Mouse (Mus musculus) activated CD4-positive, CD25-positive, alpha-beta regulatory T cell, adult 4 months (primary cell): Measurements from ENCODE around the gene Ppp3ca. TPM values are rescaled to one million over a fixed set of nuclear protein-coding genes. Genes with fewer than 3 reads are reported as not detected.
A peak's percentile ranks its signal among the peaks of the same experiment; 100 is the strongest.

Experiments used
- ATAC-seq: one replicate; pipeline ENCODE4 v1.8.0; 2017
- polyA plus RNA-seq, 2 experiments: library from polyadenylated mRNA; unstranded; fragments of 100-300 nt; shearing (Covaris generic); gene quantifications; one replicate each; pipeline ENCODE4 v1.2.1; 2017

Ppp3ca gene
- 10 to 100 TPM; 13.5 to 21.0 TPM for polyA plus RNA-seq

DNA sequence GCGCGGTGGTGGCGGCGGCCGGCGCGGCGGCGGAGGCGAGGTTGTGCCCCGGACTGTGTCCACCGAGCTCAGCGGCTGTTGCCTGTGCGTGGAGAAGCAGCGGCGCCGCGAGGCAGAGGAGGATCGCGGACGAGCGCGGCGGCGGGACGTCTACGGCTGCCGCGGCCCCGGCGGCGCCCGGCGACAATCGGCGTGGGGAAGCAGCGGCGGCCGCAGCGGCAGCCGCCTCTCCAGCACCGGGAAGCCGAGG lies at the start of gene Ppp3ca:
Gene Ppp3ca (plus strand): TSS at position 15 of the 250 bp plus-strand sequence.
- peak; percentile 4 for ATAC-seq

DNA sequence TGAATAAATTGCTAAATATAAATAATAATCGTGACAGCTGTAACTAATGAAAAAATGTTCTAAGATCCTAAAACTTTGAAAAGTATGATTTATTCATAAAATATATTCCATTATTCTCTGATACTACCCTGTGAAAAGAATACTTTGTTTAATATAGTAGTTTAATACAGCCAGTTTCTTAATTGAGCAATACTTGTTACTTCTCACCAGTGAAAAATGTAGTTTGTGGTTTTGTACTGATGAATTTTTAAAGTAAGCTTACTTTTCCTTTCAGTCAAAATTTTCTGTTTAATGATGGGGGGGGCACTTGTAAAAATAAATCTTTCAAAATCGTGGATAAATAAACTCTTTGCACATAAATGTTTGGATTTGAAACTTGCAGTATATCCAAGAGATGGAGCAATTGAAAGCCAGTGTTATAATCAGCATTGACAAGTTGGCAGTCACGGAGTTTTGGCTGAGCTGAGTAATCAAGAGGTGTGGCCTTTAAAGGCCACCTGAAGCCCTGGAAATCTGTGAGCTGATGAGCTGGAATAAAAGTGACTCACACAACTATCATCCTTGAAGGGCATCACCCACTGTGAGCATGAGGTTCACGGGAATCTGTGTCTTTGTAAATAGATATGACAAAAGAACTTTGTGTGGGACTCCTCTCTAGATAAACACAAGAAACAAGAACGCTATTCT lies 29.2 kb upstream of the Ppp3ca start:
- no peak for ATAC-seq

DNA sequence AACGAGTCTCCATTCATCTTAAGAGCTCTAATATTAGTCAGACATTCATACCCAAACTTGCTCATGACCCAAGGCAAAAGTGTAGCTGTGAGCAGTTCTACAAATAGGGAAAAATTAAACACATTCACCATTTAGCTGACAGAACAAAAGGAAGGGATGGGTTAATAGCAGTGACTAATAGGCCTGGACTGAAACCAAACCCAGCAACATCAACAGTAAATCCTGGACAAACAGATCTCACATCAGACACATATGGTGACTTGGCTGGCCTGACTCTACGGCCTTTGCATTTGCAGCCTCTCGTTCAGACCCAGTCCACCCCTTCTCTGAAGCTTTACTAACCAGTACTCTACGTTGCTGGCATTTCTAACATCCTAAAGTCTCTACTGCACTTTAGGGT lies 19.0 kb upstream of the Ppp3ca start:
- no peak for ATAC-seq

GRCm38 (mm10) chr3:136651496-136651895 lies 18.4 kb upstream of the Ppp3ca start:
- ATAC-seq: no peak

- no peak for ATAC-seq
Measured at GRCm38 (mm10) chr3:136656460-136657035, 13.4 kb upstream of the Ppp3ca start.

GRCm38 (mm10) chr3:136658681-136659080 lies 11.2 kb upstream of the Ppp3ca start:
- no peak for ATAC-seq

- no peak for ATAC-seq
Measured at GRCm38 (mm10) chr3:136665119-136665518, 4.8 kb upstream of the Ppp3ca start.

DNA sequence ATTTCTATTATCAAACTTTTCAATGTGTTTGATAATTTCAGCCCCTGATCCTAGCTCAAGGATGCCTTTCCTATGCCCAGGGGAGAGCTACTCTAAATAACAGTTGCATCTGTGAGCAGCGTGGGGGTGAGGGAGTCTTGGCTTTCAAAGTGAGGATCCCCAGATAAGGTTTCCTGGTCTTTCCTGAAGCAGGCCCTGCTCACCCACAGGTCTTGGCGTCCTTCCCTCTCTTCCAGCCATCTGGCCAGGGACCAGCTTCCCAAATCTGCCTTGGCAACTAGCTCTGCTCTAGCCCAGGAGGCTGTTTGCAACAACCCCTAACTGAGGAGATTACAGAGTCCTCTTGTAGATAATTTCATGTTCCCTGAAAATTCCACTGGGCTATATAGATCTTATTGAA lies 1.9 kb upstream of the Ppp3ca start:
- ATAC-seq: no peak

- peak; percentile 89 for ATAC-seq
Measured at GRCm38 (mm10) chr3:136669231-136670109, 454 bp upstream of the Ppp3ca start.

DNA sequence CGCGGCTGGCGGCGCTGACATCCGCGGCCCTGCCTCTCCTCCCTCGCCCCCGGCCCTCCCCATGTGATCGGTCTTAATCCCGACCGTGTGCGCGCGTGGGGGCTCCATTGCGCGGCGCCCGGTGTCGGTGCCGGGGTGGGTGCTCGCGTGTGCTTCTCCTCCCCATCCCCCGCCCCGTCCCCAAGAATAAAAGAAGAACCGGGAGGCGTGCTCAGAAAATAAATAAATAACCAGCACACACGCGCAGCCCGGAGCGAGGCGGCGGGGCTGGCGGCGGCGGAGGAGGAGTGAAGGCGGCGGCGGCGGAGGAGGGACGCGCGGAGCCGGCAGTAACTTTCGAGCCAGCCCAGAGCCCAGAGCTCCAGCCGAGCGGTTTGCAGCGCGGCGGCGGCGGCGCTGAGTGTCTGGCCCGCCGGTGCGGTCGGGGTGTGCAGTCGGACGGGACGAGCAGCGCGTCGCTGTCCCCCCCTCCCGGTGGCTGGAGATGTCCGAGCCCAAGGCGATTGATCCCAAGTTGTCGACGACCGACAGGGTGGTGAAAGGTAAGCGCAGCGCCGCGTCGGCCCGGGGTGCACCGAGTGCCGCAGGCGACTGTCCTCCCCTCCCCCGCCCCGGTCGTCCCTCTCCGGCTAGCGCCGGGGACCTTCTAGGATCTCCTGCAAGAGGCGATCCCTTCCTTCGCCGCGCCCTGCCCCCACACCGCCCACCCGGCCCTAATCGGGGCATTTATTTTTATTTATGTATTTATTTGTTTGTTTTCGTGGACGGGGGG lies 622 bp downstream of the Ppp3ca start:
- ATAC-seq: peak; percentile 3

- ATAC-seq: peak; percentile 13
Measured at GRCm38 (mm10) chr3:136671161-136671939, 1.4 kb downstream of the Ppp3ca start.

GRCm38 (mm10) chr3:136671940-136672278 lies 2.0 kb downstream of the Ppp3ca start:
- no peak for ATAC-seq

- ATAC-seq: no peak
Measured at GRCm38 (mm10) chr3:136672870-136673269, 2.9 kb downstream of the Ppp3ca start.

GRCm38 (mm10) chr3:136673363-136673762 lies 3.4 kb downstream of the Ppp3ca start:
- no peak for ATAC-seq

DNA sequence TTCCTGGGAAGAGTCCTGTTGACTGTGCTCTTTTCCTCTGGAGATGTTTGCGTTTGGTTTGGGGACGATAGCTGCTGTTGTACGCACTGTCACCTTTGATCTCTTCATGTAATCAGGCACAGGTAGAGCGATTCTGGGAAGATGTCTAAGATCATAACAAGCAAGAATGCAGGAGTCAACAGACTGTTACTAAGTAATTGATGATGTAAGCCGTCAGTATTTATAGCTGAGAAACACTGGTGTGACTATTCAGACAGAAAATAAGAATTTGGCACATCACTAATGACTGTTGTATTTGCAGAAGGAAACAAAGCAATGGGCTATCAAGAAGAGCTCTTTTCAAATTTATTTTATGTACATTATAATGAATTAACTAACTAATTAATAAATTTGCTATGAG lies 4.6 kb downstream of the Ppp3ca start:
- no peak for ATAC-seq

DNA sequence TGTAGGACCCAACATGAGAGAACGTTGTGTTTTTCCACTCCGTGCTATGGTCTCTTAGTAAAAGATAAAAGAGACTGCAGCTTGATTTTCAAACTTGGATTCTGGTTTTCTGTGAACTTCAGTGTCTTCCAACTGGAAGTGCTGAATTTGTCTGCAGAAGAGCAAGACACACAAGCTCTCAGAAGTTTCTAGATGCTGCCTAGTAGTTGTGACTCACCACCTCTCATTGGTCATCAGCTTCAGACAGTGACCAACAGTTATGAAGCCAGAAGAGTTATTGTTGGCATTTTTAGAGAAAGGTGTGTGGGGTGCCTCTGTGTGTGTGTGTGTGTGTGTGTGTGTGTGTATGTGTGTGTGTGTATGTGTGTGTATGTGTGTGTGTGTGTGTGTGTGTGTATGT lies 7.1 kb downstream of the Ppp3ca start:
- no peak for ATAC-seq

GRCm38 (mm10) chr3:136678386-136678785 lies 8.5 kb downstream of the Ppp3ca start:
- no peak for ATAC-seq

DNA sequence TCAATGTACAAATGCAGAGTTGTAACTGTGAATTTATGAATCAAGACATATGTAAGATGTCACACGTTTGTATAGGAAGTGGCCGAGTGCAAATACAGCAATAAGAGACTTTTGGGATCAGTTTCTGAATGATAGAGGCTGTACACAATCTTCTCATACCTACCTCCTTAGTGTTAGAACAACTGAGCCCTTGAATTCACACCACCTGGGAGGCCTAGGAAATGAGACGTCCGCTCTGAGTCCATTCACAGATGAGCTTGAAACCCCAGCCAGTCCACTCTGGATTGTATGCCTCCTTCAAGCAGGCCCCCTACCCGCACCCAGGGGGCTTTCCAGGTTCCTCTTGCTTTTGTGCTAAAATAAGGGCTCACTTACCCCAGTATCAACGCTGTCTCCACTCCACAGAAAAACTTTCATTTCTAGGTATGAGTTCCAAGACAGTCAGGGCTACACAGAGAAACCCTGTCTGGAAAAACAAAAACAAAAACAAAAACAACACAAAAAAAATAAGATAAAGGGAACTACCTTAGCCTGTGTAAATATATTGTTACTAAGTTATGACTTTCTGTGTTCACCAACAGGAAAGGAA lies 10.1 kb downstream of the Ppp3ca start:
- ATAC-seq: no peak

GRCm38 (mm10) chr3:136682242-136682641 lies 12.3 kb downstream of the Ppp3ca start:
- ATAC-seq: no peak

GRCm38 (mm10) chr3:136684191-136684958 lies 14.5 kb downstream of the Ppp3ca start:
- no peak for ATAC-seq

- no peak for ATAC-seq
Measured at GRCm38 (mm10) chr3:136686429-136686828, 16.5 kb downstream of the Ppp3ca start.
